Comparison of ENCODE assay signal across 8 mouse cellular contexts in the genomic region with DNA sequence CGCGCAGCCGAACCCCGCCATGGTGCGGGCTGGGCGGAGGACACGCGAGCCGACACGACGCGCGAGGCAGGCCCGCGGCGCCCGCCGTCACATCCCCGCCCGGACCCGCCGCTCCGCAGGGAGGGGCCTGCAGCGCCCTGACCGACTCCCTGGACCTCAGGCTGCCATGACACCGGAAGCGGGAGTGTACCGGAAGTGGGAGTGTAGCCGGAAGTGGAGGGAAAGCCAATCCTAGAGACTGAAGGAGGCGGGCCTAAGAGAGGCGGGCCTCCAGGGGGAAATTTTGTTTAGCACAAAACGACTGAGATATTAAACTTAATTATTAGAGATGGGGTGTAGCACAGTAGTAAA. TPM values are rescaled to one million over a fixed set of nuclear protein-coding genes. Genes with fewer than 3 reads are reported as not detected.
A peak's percentile ranks its signal among the peaks of the same experiment; 100 is the strongest.
DNase-seq lines count a peak whose midpoint lies in the region; ATAC-seq and TF ChIP-seq lines count a peak whose summit lies in the region.

No protein-coding gene starts in this region.

- H3K4me2 ChIP-seq in hindbrain, postnatal 0 days (ENCODE audit: low read depth, low read length): peak overlapping the region; percentile 78

- no peaks in the 10 kb centered on the region for H3K27me3 ChIP-seq in hindbrain, postnatal 0 days (ENCODE audit: insufficient read depth, low read length)

- peak overlapping the region; percentile 62; the same call in 1 of the 2 replicates for H3K27ac ChIP-seq in hindbrain, postnatal 0 days

- H3K9ac ChIP-seq in hindbrain, postnatal 0 days (replicated peaks; ENCODE audit: low read length): peak overlapping the region; percentile 72

- no peaks in the 10 kb centered on the region for H3K36me3 ChIP-seq in hindbrain, postnatal 0 days (ENCODE audit: insufficient read depth, low read length)

- no peaks in the 10 kb centered on the region for H3K4me1 ChIP-seq in hindbrain, postnatal 0 days (ENCODE audit: insufficient read depth, low read length)

- peak overlapping the region; percentile 71 for H3K4me3 ChIP-seq in hindbrain, postnatal 0 days (ENCODE audit: low read length)

- peak; percentile 90 to 95 for DNase-seq in adrenal gland, adult (ENCODE audit: inconsistent age in 2 of 2, low spot score in 1 of 2)
- DNase-seq in embryo, embryonic 10 days (ENCODE audit: low spot score): peak; percentile 91
- DNase-seq in gastrocnemius, adult 8-10 months (ENCODE audit: low spot score in 2 of 2): peak; percentile 62 to 67
- DNase-seq in hindbrain, postnatal 0 days (ENCODE audit: low spot score): peak; percentile 93
- peak; percentile 86 to 89 for DNase-seq in left cerebral cortex, adult 18-20 months (ENCODE audit: low spot score in 2 of 2)
- peak; percentile 88 to 91 for DNase-seq in lung, postnatal 4 days
- DNase-seq in retina, postnatal 1 day: peak; percentile 94
- DNase-seq in thymus, postnatal 4 days: peak; percentile 78

- no peak for TF ChIP-seq CTCF in hindbrain, postnatal 0 days (IDR thresholded peaks at IDR 0.05; ENCODE audit: low read depth)

- no peaks in the 10 kb centered on the region for H3K9me3 ChIP-seq in hindbrain, postnatal 0 days (ENCODE audit: low read length)

- WGBS in hindbrain, postnatal 0 days: 10% methylated on average over 31 of the region's 32 CpGs

- peak; percentile 100 for ATAC-seq in hindbrain, postnatal 0 days

RNA-seq across cellular contexts. Expression of gene Sh2d1b1, which starts 21.6 kb away (rescaled TPM):
- not detected for total RNA-seq in gastrocnemius, adult 8-10 months (2022)
- not detected in 2 replicates for total RNA-seq in hindbrain, postnatal 0 days (2014; rRNA removed)
- polyA plus RNA-seq in hindbrain, postnatal 0 days (2015; fragmentation: Nextera tagmentation; extraction: Ambion mirVana): 0.14 TPM in 1 of 2 replicates, not detected in the other
- total RNA-seq in left cerebral cortex, adult 18-20 months (2021): under 1 TPM in 1 of 2 experiments, not detected in 1; 0.12 TPM

RNA-seq across cellular contexts. Expression of gene Sh2d1b2, which starts 23.0 kb away (rescaled TPM):
- not detected for total RNA-seq in gastrocnemius, adult 8-10 months (2022)
- total RNA-seq in hindbrain, postnatal 0 days (2014; rRNA removed): not detected in 2 replicates
- polyA plus RNA-seq in hindbrain, postnatal 0 days (2015; fragmentation: Nextera tagmentation; extraction: Ambion mirVana): not detected in 2 replicates
- total RNA-seq in left cerebral cortex, adult 18-20 months (2021): not detected

RNA-seq across cellular contexts. Expression of gene Uhmk1, which starts 40.3 kb away (rescaled TPM):
- 10 to 100 TPM; 11.8 to 19.2 (median 13.3) TPM for total RNA-seq in gastrocnemius, adult 8-10 months (2022)
- 45.1 and 45.6 TPM in 2 replicates for total RNA-seq in hindbrain, postnatal 0 days (2014; rRNA removed)
- 7.0 and 8.0 TPM in 2 replicates for polyA plus RNA-seq in hindbrain, postnatal 0 days (2015; fragmentation: Nextera tagmentation; extraction: Ambion mirVana)
- total RNA-seq in left cerebral cortex, adult 18-20 months (2021): 100 to 1,000 TPM; 139 to 148 TPM

RNA-seq across cellular contexts. Expression of gene Gm7694, which starts 50.6 kb away (rescaled TPM):
- total RNA-seq in gastrocnemius, adult 8-10 months (2022): under 1 TPM; 0.15 to 0.68 (median 0.39) TPM
- total RNA-seq in hindbrain, postnatal 0 days (2014; rRNA removed): 1.8 and 3.2 TPM in 2 replicates
- polyA plus RNA-seq in hindbrain, postnatal 0 days (2015; fragmentation: Nextera tagmentation; extraction: Ambion mirVana): 1.0 and 1.2 TPM in 2 replicates
- 1 to 10 TPM; 2.1 to 2.2 TPM for total RNA-seq in left cerebral cortex, adult 18-20 months (2021)

RNA-seq across cellular contexts. Expression of gene Spata46, which starts 53.1 kb away (rescaled TPM):
- total RNA-seq in gastrocnemius, adult 8-10 months (2022): not detected
- total RNA-seq in hindbrain, postnatal 0 days (2014; rRNA removed): not detected in 2 replicates
- polyA plus RNA-seq in hindbrain, postnatal 0 days (2015; fragmentation: Nextera tagmentation; extraction: Ambion mirVana): 0.24 and 0.39 TPM in 2 replicates
- total RNA-seq in left cerebral cortex, adult 18-20 months (2021): not detected

Comparison
In these comparisons a context has a peak if more than half of its experiments do, and no peak if none do; other contexts are left out.
1. Peak in every context shown above with its lines: DNase-seq, ATAC-seq, H3K4me3 ChIP-seq and H3K27ac ChIP-seq.